Mouse (Mus musculus): ENCODE data around the gene Pdcl3. TPM values are rescaled to one million over a fixed set of nuclear protein-coding genes. Genes with fewer than 3 reads are reported as not detected.

Gene Pdcl3
- total and polyA plus RNA-seq, 2 experiments from 2014 or later = 34.1 to 146 TPM

GRCm38 (mm10) chr1:38971712-38972111 lies 13.7 kb upstream of the Pdcl3 start:
- Histone ChIP-seq H3K27ac (ENCODE audit: low read depth, low read length) (no peak overlapping the region), H3K4me1 (ENCODE audit: insufficient read depth, low read length) (no peaks in the 10 kb centered on the region), H3K9ac (replicated peaks; ENCODE audit: low read length, poor library complexity, severe bottlenecking) (no peak overlapping the region), H3K4me2 (ENCODE audit: low read depth, low read length, poor library complexity, severe bottlenecking) (no peak overlapping the region), H3K4me3 (ENCODE audit: low read depth, low read length) (no peak overlapping the region), H3K36me3 (ENCODE audit: insufficient read depth, low read length) (no peaks in the 10 kb centered on the region), H3K27me3 (ENCODE audit: insufficient read depth, low read length) (no peaks in the 10 kb centered on the region), H3K9me3 (ENCODE audit: low read length) (no peaks in the 10 kb centered on the region)
- DNase-seq (ENCODE audit: low spot score) (no peak), ATAC-seq (ENCODE audit: low FRiP score) (no peak)
- TF ChIP-seq CTCF (IDR thresholded peaks at IDR 0.05) = no peak
- 85% methylated on average over 3 of the region's 3 CpGs for WGBS

- Histone ChIP-seq H3K27me3 (ENCODE audit: insufficient read depth, low read length) (no peaks in the 10 kb centered on the region), H3K36me3 (ENCODE audit: insufficient read depth, low read length) (no peaks in the 10 kb centered on the region), H3K27ac (ENCODE audit: low read depth, low read length) (no peak overlapping the region), H3K9me3 (ENCODE audit: low read length) (no peaks in the 10 kb centered on the region), H3K4me2 (ENCODE audit: low read depth, low read length, poor library complexity, severe bottlenecking) (no peak overlapping the region), H3K4me1 (ENCODE audit: insufficient read depth, low read length) (no peaks in the 10 kb centered on the region), H3K4me3 (ENCODE audit: low read depth, low read length) (no peak overlapping the region), H3K9ac (replicated peaks; ENCODE audit: low read length, poor library complexity, severe bottlenecking) (no peak overlapping the region)
- no peak for TF ChIP-seq CTCF (IDR thresholded peaks at IDR 0.05)
- DNase-seq (ENCODE audit: low spot score) (no peak), ATAC-seq (ENCODE audit: low FRiP score) (no peak)
- 82% methylated on average over 9 of the region's 9 CpGs for WGBS
Observed at GRCm38 (mm10) chr1:38972986-38973592, 12.3 kb upstream of the Pdcl3 start.

- no peak for TF ChIP-seq CTCF (IDR thresholded peaks at IDR 0.05)
- Histone ChIP-seq H3K36me3 (ENCODE audit: insufficient read depth, low read length) (no peaks in the 10 kb centered on the region), H3K27me3 (ENCODE audit: insufficient read depth, low read length) (no peaks in the 10 kb centered on the region), H3K4me2 (ENCODE audit: low read depth, low read length, poor library complexity, severe bottlenecking) (no peak overlapping the region), H3K9ac (replicated peaks; ENCODE audit: low read length, poor library complexity, severe bottlenecking) (no peak overlapping the region), H3K4me3 (ENCODE audit: low read depth, low read length) (no peak overlapping the region), H3K9me3 (ENCODE audit: low read length) (no peaks in the 10 kb centered on the region), H3K27ac (ENCODE audit: low read depth, low read length) (no peak overlapping the region), H3K4me1 (ENCODE audit: insufficient read depth, low read length) (no peaks in the 10 kb centered on the region)
- DNase-seq (ENCODE audit: low spot score) (no peak), ATAC-seq (ENCODE audit: low FRiP score) (no peak)
- 77% methylated on average over 7 of the region's 7 CpGs for WGBS
Observed at GRCm38 (mm10) chr1:38979953-38980352, 5.5 kb upstream of the Pdcl3 start.

GRCm38 (mm10) chr1:38983870-38984269 lies 1.5 kb upstream of the Pdcl3 start:
- ATAC-seq (ENCODE audit: low FRiP score) = no peak
- 74% methylated on average over 2 of the region's 2 CpGs for WGBS

GRCm38 (mm10) chr1:38987080-38987864 lies 1.9 kb downstream of the Pdcl3 start:
- DNase-seq (ENCODE audit: low spot score) (peak; percentile 98), ATAC-seq (ENCODE audit: low FRiP score) (peak; percentile 96)
- peak overlapping the region; percentile 87 for H3K9ac ChIP-seq (replicated peaks; ENCODE audit: low read length, poor library complexity, severe bottlenecking)
- no peak; the same call in 1 of the 2 replicates for TF ChIP-seq CTCF (IDR thresholded peaks at IDR 0.05)
- H3K36me3 ChIP-seq (ENCODE audit: insufficient read depth, low read length) = peaks cover 8% of the 10 kb centered on the region; the same call in 1 of the 2 replicates
- peak overlapping the region; percentile 71 for H3K4me2 ChIP-seq (ENCODE audit: low read depth, low read length, poor library complexity, severe bottlenecking)
- no peaks in the 10 kb centered on the region for H3K27me3 ChIP-seq (ENCODE audit: insufficient read depth, low read length)
- no peaks in the 10 kb centered on the region for H3K9me3 ChIP-seq (ENCODE audit: low read length)
- 6% methylated on average over 38 of the region's 38 CpGs for WGBS
- peak overlapping the region; percentile 86 for H3K4me3 ChIP-seq (ENCODE audit: low read depth, low read length)
- H3K27ac ChIP-seq (ENCODE audit: low read depth, low read length) = peak overlapping the region; percentile 76
- 0 out of 2 replicates have a peak, but pooled peaks cover 7% of the 10 kb centered on the region for H3K4me1 ChIP-seq (ENCODE audit: insufficient read depth, low read length)

More at GRCm38 (mm10) chr1:38983870-38984269, 1.5 kb upstream of the Pdcl3 start:
- DNase-seq (ENCODE audit: low spot score) = no peak
- Histone ChIP-seq H3K36me3 (ENCODE audit: insufficient read depth, low read length) (no peaks in the 10 kb centered on the region), H3K27ac (ENCODE audit: low read depth, low read length) (no peak overlapping the region), H3K4me3 (ENCODE audit: low read depth, low read length) (no peak overlapping the region), H3K4me2 (ENCODE audit: low read depth, low read length, poor library complexity, severe bottlenecking) (no peak overlapping the region), H3K9me3 (ENCODE audit: low read length) (no peaks in the 10 kb centered on the region), H3K4me1 (ENCODE audit: insufficient read depth, low read length) (0 out of 2 replicates have a peak, but pooled peaks cover 7% of the 10 kb centered on the region), H3K9ac (replicated peaks; ENCODE audit: low read length, poor library complexity, severe bottlenecking) (no peak overlapping the region), H3K27me3 (ENCODE audit: insufficient read depth, low read length) (no peaks in the 10 kb centered on the region)
- TF ChIP-seq CTCF (IDR thresholded peaks at IDR 0.05) = no peak

GRCm38 (mm10) chr1:38987865-38988211 lies 2.4 kb downstream of the Pdcl3 start:
- WGBS = 0% methylated on average over 25 of the region's 25 CpGs
- no peak for DNase-seq (ENCODE audit: low spot score)
- H3K27me3 ChIP-seq (ENCODE audit: insufficient read depth, low read length) = no peaks in the 10 kb centered on the region

More at GRCm38 (mm10) chr1:38987865-38988211, 2.4 kb downstream of the Pdcl3 start:
- peak; percentile 81 for ATAC-seq (ENCODE audit: low FRiP score)
- Histone ChIP-seq H3K36me3 (ENCODE audit: insufficient read depth, low read length) (peaks cover 8% of the 10 kb centered on the region; the same call in 1 of the 2 replicates), H3K9me3 (ENCODE audit: low read length) (no peaks in the 10 kb centered on the region), H3K27ac (ENCODE audit: low read depth, low read length) (peak overlapping the region; percentile 76), H3K4me3 (ENCODE audit: low read depth, low read length) (peak overlapping the region; percentile 86), H3K4me2 (ENCODE audit: low read depth, low read length, poor library complexity, severe bottlenecking) (peak overlapping the region; percentile 71), H3K4me1 (ENCODE audit: insufficient read depth, low read length) (0 out of 2 replicates have a peak, but pooled peaks cover 7% of the 10 kb centered on the region), H3K9ac (replicated peaks; ENCODE audit: low read length, poor library complexity, severe bottlenecking) (peak overlapping the region; percentile 87)
- no peak for TF ChIP-seq CTCF (IDR thresholded peaks at IDR 0.05)
